Mouse (Mus musculus) urinary bladder, postnatal 4 days (tissue): ENCODE results near the gene Itprid2.

Experiments used
- DNase-seq, 2 experiments: peaks; one replicate each; pipeline ENCODE4 v3.0.0; 2021 to 2022; ENCODE audit warnings: low spot score in 2 of 2

Gene Itprid2

GRCm38 (mm10) chr2:79713662-79714091 is 78.5 kb downstream of the Itprid2 start:
- DNase-seq, result no peak

GRCm38 (mm10) chr2:79714745-79715144 is 79.6 kb downstream of the Itprid2 start:
- no peak for DNase-seq

DNA sequence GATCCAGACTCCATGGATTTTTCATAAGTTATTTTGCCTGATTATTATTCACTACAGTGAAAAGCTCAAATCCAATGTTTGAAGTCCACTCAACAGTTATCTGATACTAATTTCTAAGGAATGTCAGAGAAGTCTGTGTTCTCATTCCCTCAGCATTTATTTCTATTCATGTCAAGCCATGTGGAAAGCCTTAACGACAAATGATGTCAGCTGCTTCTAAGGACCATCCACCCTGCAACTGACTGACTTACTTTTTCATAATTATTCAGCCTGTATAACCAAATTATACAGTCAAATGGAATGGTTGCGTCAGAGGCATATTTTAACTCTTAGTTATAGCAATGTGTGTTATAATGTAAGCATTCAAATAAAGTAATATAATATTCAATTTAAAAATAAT is 80.8 kb downstream of the Itprid2 start:
- no peak for DNase-seq

DNA sequence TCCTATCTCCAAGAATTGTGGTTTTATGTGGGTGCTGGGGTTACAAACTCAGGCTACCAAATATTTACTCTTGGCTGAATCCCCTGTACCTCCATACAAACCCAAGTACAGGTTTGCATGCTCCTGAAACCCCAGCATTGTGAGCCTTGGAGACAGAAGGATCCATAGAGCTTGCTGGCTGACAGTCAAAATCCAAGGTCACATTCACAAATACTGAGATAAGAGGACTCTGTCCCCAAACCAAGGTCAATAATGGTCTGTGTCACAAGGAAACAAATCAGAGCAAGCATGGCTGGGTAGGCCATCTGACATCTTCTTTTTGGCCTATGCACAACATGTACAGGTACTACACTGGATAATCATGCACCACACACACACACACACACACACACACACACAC is 82.7 kb downstream of the Itprid2 start:
- DNase-seq, result no peak

GRCm38 (mm10) chr2:79722415-79722814 is 87.3 kb downstream of the Itprid2 start:
- DNase-seq, result no peak
